In genomic region chr7:121650724-121651123, GRCm38 (mm10) we compare ENCODE assay signal across 15 mouse cellular contexts. TPM values are rescaled to one million over a fixed set of nuclear protein-coding genes. Genes with fewer than 3 reads are reported as not detected.
DNase-seq lines count a peak whose midpoint lies in the region.
"Had no signal": no experiment of that assay in that cellular context is flagged by ENCODE, and none has a peak within 500 bp of the region (broad histone marks: within the 10 kb centered on the region; RNA-seq: fewer than 3 reads in every experiment).

No protein-coding gene starts in this region.

- intact Hi-C loops in left cerebral cortex, postnatal 10 days (cut with DNase I): no loop called here

- peak; percentile 62 for DNase-seq in adrenal gland, adult 2 months
- DNase-seq in adrenal gland, postnatal 4 days (ENCODE audit: low spot score in 2 of 2): no peak
- peak; percentile 34 for DNase-seq in left cerebral cortex, adult 11 months (ENCODE audit: low spot score)
- no peak for DNase-seq in left cerebral cortex, postnatal 10 days (ENCODE audit: extremely low spot score in 1 of 2, low spot score in 2 of 2)
- peak; percentile 40 for DNase-seq in adrenal gland, postnatal 14 days
- peak; percentile 74 for DNase-seq in telencephalon, adult 2 months (ENCODE audit: low read depth, low spot score)
- no peak for DNase-seq in T-cell, adult 2 months (ENCODE audit: low spot score)
- DNase-seq: cerebellum, adult 18-20 months; cerebellum, postnatal 14 days; kidney, adult 8-10 months; kidney, postnatal 10 days; lung, adult 2 months; lung, postnatal 14 days; thymus, adult 18-20 months; thymus, postnatal 4 days had no signal

RNA-seq across cellular contexts. Expression of gene Usp31, which starts 56.3 kb away (rescaled TPM):
- 10 to 100 TPM; 12.5 to 16.1 TPM for total RNA-seq in adrenal gland, adult 2 months (2021)
- polyA plus RNA-seq in adrenal gland, adult 2 months (2012; rRNA removed): 2.6 and 3.1 TPM in 2 replicates
- 10 to 100 TPM; 12.5 to 14.9 TPM for total RNA-seq in adrenal gland, postnatal 4 days (2021)
- 10 to 100 TPM; 45.5 to 48.1 TPM for total RNA-seq in left cerebral cortex, postnatal 10 days (2021)
- total RNA-seq in adrenal gland, postnatal 14 days (2021): 15.2 and 15.3 TPM in 2 replicates

Comparison
In these comparisons a context has a peak if more than half of its experiments do, and no peak if none do; other contexts are left out.
1. DNase-seq: peak in adrenal gland, adult 2 months (single experiment), left cerebral cortex, adult 11 months (single experiment), adrenal gland, postnatal 14 days (single experiment) and telencephalon, adult 2 months (single experiment); none in adrenal gland, postnatal 4 days (0 of 2), left cerebral cortex, postnatal 10 days (0 of 2) and T-cell, adult 2 months (single experiment).